Mouse (Mus musculus) hindbrain, embryonic 12.5 days (tissue): Measurements from ENCODE around the gene Syp. TPM values are rescaled to one million over a fixed set of nuclear protein-coding genes. Genes with fewer than 3 reads are reported as not detected.
A peak's percentile ranks its signal among the peaks of the same experiment; 100 is the strongest.

ENCODE experiments used
- ATAC-seq: fragments of 200-750 bp; cut with Nextera tagmentation; 2 replicates; pipeline ENCODE4 v1.8.0; 2017; ENCODE audit warnings: moderate TSS enrichment; ENCODE audit not compliant: low FRiP score
- H3K27ac ChIP-seq: fragments of 300-500 bp; sonication (generic); 2 replicates; pipeline ENCODE4 v1.5.1; 2016; ENCODE audit warnings: mild to moderate bottlenecking
- H3K27me3 ChIP-seq: fragments of 300-500 bp; sonication (generic); 2 replicates; pipeline ENCODE4 v1.6.1; 2016; ENCODE audit warnings: mild to moderate bottlenecking
- H3K36me3 ChIP-seq: fragments of 300-500 bp; sonication (generic); 2 replicates; pipeline ENCODE4 v1.6.1; 2016; ENCODE audit warnings: mild to moderate bottlenecking
- H3K4me1 ChIP-seq: fragments of 300-500 bp; sonication (generic); 2 replicates; pipeline ENCODE4 v1.6.1; 2016
- H3K4me2 ChIP-seq: fragments of 300-500 bp; sonication (generic); replicated peaks from 2 replicates; pipeline ENCODE4 v1.6.1; 2016; ENCODE audit warnings: mild to moderate bottlenecking
- H3K4me3 ChIP-seq: fragments of 300-500 bp; sonication (generic); 2 replicates; pipeline ENCODE4 v1.5.1; 2016; ENCODE audit warnings: mild to moderate bottlenecking
- H3K9ac ChIP-seq: fragments of 300-500 bp; sonication (generic); 2 replicates; pipeline ENCODE4 v1.6.1; 2016; ENCODE audit warnings: mild to moderate bottlenecking, moderate library complexity
- H3K9me3 ChIP-seq: fragments of 300-500 bp; sonication (generic); replicated peaks from 2 replicates; pipeline ENCODE4 v1.6.1; 2016; ENCODE audit warnings: mild to moderate bottlenecking
- WGBS: fragments of 180-500 bp; shearing (Covaris S2); methylation state at CpG from one replicate; pipeline ENCODE4 v1.1.7; 2016; 5-methylcytosine and 5-hydroxymethylcytosine counted together
- polyA plus RNA-seq: library from polyadenylated mRNA; unstranded; fragments of >200 nt; fragmentation: Nextera tagmentation; extraction: Ambion mirVana; gene quantifications from 2 replicates; pipeline ENCODE4 v1.2.1, GENCODE M21; 2016

Gene Syp
- polyA plus RNA-seq, 1 experiment from 2014 or later = 44.3 TPM

- Histone ChIP-seq H3K4me1 (no peaks in the 10 kb centered on the region), H3K9me3 (no peaks in the 10 kb centered on the region), H3K27me3 (no peaks in the 10 kb centered on the region), H3K4me3 (peak overlapping the region; percentile 51), H3K36me3 (no peaks in the 10 kb centered on the region), H3K27ac (peak overlapping the region; percentile 35; the same call in 1 of the 2 replicates), H3K9ac (peak overlapping the region; percentile 68), H3K4me2 (peak overlapping the region; percentile 54)
- WGBS = 28% methylated on average over 13 of the region's 13 CpGs
- ATAC-seq = peak; percentile 26; the same call in 1 of the 2 replicates
Measured at GRCm38 (mm10) chrX:7639536-7640325, 1.5 kb downstream of the Syp start.

DNA sequence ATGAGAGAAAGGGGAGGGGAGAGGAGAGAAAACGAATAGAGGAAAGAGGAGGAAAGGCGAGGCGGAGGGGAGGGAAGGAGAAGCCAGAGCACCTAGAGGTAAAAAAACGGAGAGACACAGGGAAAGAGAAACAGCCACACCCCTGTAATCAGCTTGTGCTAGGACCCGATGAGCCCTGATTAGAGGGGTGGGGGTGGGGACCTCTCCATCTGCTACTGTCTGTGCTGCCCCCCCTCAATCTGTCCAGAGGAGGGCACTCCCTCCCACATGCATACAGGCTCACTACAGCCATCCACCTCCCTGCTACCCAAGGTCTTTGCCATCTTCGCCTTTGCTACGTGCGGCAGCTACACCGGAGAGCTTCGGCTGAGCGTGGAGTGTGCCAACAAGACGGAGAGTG lies 2.5 kb downstream of the Syp start:
- 37% methylated on average over 11 of the region's 12 CpGs for WGBS
- Histone ChIP-seq H3K36me3 (no peaks in the 10 kb centered on the region), H3K4me1 (no peaks in the 10 kb centered on the region), H3K4me2 (peak overlapping the region; percentile 54), H3K9ac (no peak overlapping the region), H3K4me3 (peak overlapping the region; percentile 51; the same call in 1 of the 2 replicates), H3K27me3 (no peaks in the 10 kb centered on the region), H3K9me3 (no peaks in the 10 kb centered on the region), H3K27ac (no peak overlapping the region)
- ATAC-seq = no peak

GRCm38 (mm10) chrX:7645349-7645748 lies 7.1 kb downstream of the Syp start:
- Histone ChIP-seq H3K36me3 (no peaks in the 10 kb centered on the region), H3K4me3 (no peak overlapping the region), H3K4me2 (no peak overlapping the region), H3K27ac (no peak overlapping the region), H3K27me3 (no peaks in the 10 kb centered on the region), H3K4me1 (no peaks in the 10 kb centered on the region), H3K9ac (no peak overlapping the region), H3K9me3 (no peaks in the 10 kb centered on the region)
- WGBS = 21% methylated on average over 5 of the region's 5 CpGs
- no peak for ATAC-seq

- Histone ChIP-seq H3K27me3 (no peaks in the 10 kb centered on the region), H3K4me2 (peak overlapping the region; percentile 53), H3K27ac (peak overlapping the region; percentile 74), H3K9me3 (no peaks in the 10 kb centered on the region), H3K9ac (peak overlapping the region; percentile 55), H3K36me3 (no peaks in the 10 kb centered on the region), H3K4me1 (no peaks in the 10 kb centered on the region), H3K4me3 (peak overlapping the region; percentile 35)
- 19% methylated on average over 25 of the region's 25 CpGs for WGBS
- ATAC-seq = peak; percentile 96
Measured at GRCm38 (mm10) chrX:7648671-7649304, 10.5 kb downstream of the Syp start.

DNA sequence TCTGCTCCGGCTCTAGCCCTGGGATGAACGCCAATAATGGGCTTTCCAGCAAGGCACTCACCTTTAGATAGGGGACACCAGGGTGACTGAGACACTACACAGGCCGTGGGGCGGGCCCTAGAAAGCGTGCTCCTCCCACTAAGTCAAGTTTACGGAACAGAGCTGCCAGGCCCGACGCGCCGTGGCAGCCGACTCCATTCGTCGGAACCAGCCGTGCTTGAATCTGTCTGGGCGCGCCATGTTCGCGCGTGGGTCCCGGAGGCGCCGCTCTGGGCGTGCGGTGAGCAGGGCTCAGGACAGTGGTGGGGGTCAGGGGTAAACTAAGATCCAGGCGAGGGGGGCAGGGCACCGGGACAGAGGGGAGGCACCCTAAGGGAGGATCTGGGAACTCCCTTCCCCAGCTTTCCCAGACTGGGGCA lies 19.0 kb downstream of the Syp start, which contains the start of gene Prickle3:
Prickle3 (plus strand) TSS at position 40 of the 419 bp plus-strand sequence.
- H3K36me3 ChIP-seq = no peaks in the 10 kb centered on the region
- peak within 1 kb of the TSS; percentile 47 for H3K4me2 ChIP-seq
- H3K9me3 ChIP-seq = 0 out of 2 replicates have a peak, but pooled peaks cover 4% of the 10 kb centered on the region
- peak within 1 kb of the TSS; percentile 29 for H3K4me3 ChIP-seq
- ATAC-seq = no peak
- H3K27me3 ChIP-seq = no peaks in the 10 kb centered on the region
- H3K9ac ChIP-seq = 0 out of 2 replicates have a peak within 1 kb of the TSS, but pooled peaks have one; percentile 32
- 27% methylated on average over 26 of the region's 26 CpGs for WGBS
- H3K4me1 ChIP-seq = peaks cover 5% of the 10 kb centered on the region; the same call in 1 of the 2 replicates
- H3K27ac ChIP-seq = no peak within 1 kb of the TSS

GRCm38 (mm10) chrX:7658031-7658784 lies 19.9 kb downstream of the Syp start:
- Histone ChIP-seq H3K27me3 (no peaks in the 10 kb centered on the region), H3K27ac (no peak overlapping the region), H3K4me1 (peaks cover 5% of the 10 kb centered on the region; the same call in 1 of the 2 replicates), H3K36me3 (no peaks in the 10 kb centered on the region), H3K9ac (0 out of 2 replicates have a peak overlapping the region, but pooled peaks have one; percentile 9), H3K9me3 (0 out of 2 replicates have a peak, but pooled peaks cover 4% of the 10 kb centered on the region), H3K4me2 (peak overlapping the region; percentile 47; the same call in 1 of the 2 replicates), H3K4me3 (no peak overlapping the region)
- 0 out of 2 replicates have a peak, but pooled peaks have one; percentile 40 for ATAC-seq
- 28% methylated on average over 12 of the region's 15 CpGs for WGBS

DNA sequence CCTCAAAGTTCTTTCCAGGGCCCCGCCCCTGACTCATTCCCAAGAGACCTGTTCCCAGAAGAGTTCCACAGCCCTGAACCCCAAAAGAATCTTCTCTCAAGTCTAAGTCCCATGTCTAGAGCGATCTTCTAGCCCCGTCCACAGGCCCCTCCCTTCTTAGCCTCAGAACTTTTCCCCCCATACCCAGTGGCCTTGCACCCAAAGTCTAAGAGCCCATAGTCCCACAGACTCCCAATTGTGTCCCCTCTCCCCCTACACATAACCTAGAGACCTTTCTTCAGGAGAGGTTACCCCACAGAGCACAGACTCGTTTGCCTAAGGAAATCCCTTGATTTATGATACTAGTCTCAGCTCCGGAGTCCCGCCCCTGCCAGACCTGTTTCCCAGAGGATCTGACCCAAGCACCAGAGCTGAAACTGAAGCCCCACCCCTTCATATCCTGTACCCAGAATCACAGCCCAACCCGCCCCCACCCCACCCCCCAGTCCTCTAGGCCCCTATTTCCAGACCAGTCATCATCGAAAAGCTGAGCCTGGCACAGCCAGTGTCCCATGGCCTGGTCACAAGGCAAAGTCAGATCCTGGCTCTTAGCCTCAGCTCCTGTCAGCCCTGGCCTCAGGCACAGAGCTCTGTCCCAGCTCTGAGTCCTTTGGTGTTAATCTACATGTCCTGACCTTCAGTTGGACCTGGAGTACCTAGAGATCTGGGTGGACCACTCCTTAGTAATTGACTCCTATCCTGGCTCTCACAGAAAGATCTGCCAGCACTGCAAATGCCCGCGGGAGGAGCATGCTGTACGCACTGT lies 20.7 kb downstream of the Syp start:
- no peak for ATAC-seq
- H3K27ac ChIP-seq = no peak overlapping the region

GRCm38 (mm10) chrX:7661086-7661485 lies 22.8 kb downstream of the Syp start:
- Histone ChIP-seq H3K4me2 (no peak overlapping the region), H3K36me3 (no peaks in the 10 kb centered on the region), H3K4me1 (peaks cover 5% of the 10 kb centered on the region; the same call in 1 of the 2 replicates), H3K4me3 (no peak overlapping the region), H3K9ac (no peak overlapping the region), H3K27me3 (no peaks in the 10 kb centered on the region), H3K27ac (no peak overlapping the region), H3K9me3 (0 out of 2 replicates have a peak, but pooled peaks cover 4% of the 10 kb centered on the region)
- WGBS = 70% methylated on average over 4 of the region's 4 CpGs
- no peak for ATAC-seq

More for the DNA sequence above, 20.7 kb downstream of the Syp start:
- H3K4me2 ChIP-seq = peak overlapping the region; percentile 47; the same call in 1 of the 2 replicates
- peaks cover 5% of the 10 kb centered on the region; the same call in 1 of the 2 replicates for H3K4me1 ChIP-seq
- H3K9me3 ChIP-seq = 0 out of 2 replicates have a peak, but pooled peaks cover 4% of the 10 kb centered on the region
- no peak overlapping the region for H3K9ac ChIP-seq
- no peaks in the 10 kb centered on the region for H3K27me3 ChIP-seq
- WGBS = 59% methylated on average over 11 of the region's 11 CpGs
- no peaks in the 10 kb centered on the region for H3K36me3 ChIP-seq
- no peak overlapping the region for H3K4me3 ChIP-seq

GRCm38 (mm10) chrX:7662936-7663335 lies 24.7 kb downstream of the Syp start:
- Histone ChIP-seq H3K4me2 (no peak overlapping the region), H3K9ac (no peak overlapping the region), H3K27ac (no peak overlapping the region), H3K9me3 (0 out of 2 replicates have a peak, but pooled peaks cover 4% of the 10 kb centered on the region), H3K4me1 (peaks cover 5% of the 10 kb centered on the region; the same call in 1 of the 2 replicates), H3K4me3 (no peak overlapping the region), H3K36me3 (0 out of 2 replicates have a peak, but pooled peaks cover 2% of the 10 kb centered on the region), H3K27me3 (no peaks in the 10 kb centered on the region)
- 90% methylated on average over 3 of the region's 3 CpGs for WGBS
- no peak for ATAC-seq

DNA sequence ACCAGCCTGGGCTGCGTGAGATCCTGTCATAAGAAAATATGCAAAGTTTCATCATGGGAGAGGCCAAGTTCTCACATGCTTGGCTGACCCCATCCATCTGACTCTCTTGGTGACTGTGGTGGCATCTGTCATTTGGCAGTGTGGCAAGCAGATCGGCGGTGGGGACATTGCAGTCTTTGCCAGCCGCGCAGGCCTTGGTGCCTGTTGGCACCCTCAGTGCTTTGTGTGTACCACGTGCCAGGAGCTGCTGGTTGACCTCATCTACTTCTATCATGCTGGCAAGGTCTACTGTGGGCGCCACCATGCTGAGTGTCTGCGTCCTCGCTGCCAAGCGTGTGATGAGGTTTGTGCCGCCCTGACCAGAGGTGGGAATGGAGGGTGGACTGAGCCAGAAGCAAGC lies 26.5 kb downstream of the Syp start:
- Histone ChIP-seq H3K9ac (no peak overlapping the region), H3K27ac (no peak overlapping the region), H3K27me3 (no peaks in the 10 kb centered on the region), H3K9me3 (no peaks in the 10 kb centered on the region), H3K4me1 (no peaks in the 10 kb centered on the region), H3K36me3 (0 out of 2 replicates have a peak, but pooled peaks cover 2% of the 10 kb centered on the region), H3K4me2 (no peak overlapping the region), H3K4me3 (no peak overlapping the region)
- ATAC-seq = no peak
- WGBS = 85% methylated on average over 11 of the region's 11 CpGs
